Mouse (Mus musculus) yolk sac, embryonic 10.5 days (tissue): ENCODE data around the gene Nf1.

ENCODE experiments used
- DNase-seq: peaks from one replicate; pipeline ENCODE4 v3.0.0-alpha.2; 2017; ENCODE audit warnings: low spot score

Gene Nf1

GRCm38 (mm10) chr11:79590664-79591590, 251.4 kb downstream of the Nf1 start, which contains the start of gene Rab11fip4:
Gene Rab11fip4, plus strand, starts transcription at chr11:79591212.
- no peak for DNase-seq

- DNase-seq = no peak
These were observed 252.1 kb downstream of the Nf1 start for GRCm38 (mm10) chr11:79591591-79591975.

GRCm38 (mm10) chr11:79593495-79593894, 254.0 kb downstream of the Nf1 start:
- peak; percentile 34 for DNase-seq

- DNase-seq = no peak
These were observed 271.0 kb downstream of the Nf1 start for GRCm38 (mm10) chr11:79610454-79610853.

DNA sequence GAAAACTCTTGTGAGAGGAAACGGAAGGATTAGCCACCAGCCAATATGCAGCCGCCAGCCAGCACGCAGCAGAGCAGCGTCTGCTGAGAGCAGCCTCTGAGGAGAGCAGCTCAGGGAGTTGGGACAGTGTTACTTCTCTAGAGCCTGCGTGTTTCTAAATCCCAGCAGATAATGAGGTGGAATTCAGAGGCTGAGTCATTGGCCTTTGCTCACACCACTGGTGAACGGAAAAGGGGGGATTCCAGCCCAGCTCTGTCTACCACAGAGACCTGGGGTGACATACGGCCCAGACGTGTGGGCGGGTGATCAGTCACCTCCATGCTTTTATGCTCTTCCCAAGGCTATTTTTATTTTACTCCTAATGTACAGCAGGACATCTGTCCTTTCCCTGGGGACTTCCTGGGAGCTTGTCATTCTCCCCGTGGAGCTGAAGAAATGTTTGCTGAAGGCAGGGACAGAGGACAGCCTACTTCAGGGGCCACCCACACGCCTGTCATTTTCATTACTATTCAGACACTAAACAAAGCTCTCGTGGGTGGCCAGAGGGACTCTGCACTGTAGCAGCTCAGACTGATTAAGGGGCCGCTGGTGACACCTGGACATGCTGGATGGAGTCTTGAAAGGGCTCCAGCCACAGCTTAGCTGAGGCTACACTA, 271.6 kb downstream of the Nf1 start:
- DNase-seq = no peak

- no peak for DNase-seq
These were observed 272.6 kb downstream of the Nf1 start for GRCm38 (mm10) chr11:79612046-79612600.

DNA sequence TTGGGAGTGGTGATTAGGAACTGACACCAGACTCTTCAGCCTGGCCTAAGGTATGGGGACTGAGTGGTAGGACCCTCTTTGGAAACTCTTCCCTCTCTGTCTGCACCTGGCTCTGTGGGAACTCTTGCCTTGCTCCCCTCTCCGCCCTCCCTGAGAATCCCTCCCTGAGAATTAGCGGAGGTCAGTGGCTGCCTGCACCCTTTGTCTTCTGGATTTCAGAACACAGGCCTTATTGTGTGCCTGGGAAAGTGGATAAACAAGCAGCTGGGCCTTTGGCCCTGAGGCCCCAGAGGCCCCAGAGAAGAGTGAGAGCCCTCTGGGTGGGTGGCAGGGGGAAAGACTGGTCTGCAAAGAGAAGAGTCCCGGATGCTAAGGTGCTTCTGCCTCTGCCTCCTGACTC, 273.6 kb downstream of the Nf1 start:
- DNase-seq = no peak

DNA sequence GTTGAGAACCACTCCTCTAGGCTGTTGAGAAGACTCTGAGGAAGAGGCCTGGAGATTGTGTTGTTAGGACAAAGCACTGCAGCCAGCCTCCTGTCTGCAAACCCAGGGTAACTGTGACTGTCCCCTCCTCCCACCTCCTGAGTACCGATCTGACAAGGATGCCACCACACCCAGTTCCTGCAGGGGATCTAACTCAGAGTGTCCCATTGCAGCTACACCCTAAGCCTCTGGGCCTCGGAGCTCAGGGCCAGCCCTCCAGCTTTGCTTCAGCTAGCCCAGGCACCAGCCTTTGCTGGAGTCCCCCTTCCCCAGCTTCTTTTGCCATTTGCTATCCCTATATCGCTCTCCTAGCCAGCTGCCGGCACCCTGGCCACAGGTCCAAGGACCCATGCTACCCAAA, 274.2 kb downstream of the Nf1 start:
- DNase-seq = no peak

- no peak for DNase-seq
These were observed 275.4 kb downstream of the Nf1 start for GRCm38 (mm10) chr11:79614880-79615279.

DNA sequence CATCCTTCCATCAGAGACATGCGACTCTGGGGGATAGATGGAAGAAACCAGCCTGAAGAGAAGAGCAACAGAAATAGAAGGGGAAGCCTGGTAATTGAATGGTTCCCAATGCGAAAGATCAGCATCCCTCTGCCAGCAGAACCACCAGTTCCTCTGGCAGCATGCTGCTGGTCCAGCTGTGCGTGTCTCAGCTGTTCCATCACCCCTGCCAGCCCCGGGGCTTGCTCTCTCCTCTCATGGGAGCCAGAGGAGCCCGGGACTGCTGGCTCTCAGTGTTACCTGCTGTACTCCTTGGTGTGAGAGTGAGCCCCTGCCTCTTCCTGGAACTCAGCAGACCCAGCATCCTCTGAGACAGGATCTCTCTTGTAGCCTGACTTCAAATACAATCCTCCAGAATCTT, 276.4 kb downstream of the Nf1 start:
- DNase-seq = no peak

DNA sequence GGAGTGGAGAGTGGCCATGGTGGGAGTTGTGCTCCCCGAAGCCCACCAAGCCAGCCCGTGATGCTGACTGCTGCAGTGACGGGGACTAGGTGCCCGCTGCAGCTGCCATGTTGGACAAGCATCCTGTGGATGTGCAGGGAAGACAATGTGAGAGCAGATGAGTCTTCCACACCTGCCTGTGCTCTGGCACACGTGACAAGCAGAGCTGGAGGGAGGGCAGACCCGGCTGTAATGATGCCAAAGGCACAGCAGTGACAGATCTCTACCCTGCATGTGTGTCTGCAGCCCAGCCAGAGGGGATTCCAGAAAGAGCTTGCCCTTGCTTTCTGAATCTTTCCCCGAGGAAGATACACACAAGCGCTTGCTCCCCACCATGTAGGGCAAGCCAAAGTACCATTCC, 278.5 kb downstream of the Nf1 start:
- DNase-seq = no peak

- no peak for DNase-seq
These were observed 283.5 kb downstream of the Nf1 start for GRCm38 (mm10) chr11:79623029-79623428.

DNA sequence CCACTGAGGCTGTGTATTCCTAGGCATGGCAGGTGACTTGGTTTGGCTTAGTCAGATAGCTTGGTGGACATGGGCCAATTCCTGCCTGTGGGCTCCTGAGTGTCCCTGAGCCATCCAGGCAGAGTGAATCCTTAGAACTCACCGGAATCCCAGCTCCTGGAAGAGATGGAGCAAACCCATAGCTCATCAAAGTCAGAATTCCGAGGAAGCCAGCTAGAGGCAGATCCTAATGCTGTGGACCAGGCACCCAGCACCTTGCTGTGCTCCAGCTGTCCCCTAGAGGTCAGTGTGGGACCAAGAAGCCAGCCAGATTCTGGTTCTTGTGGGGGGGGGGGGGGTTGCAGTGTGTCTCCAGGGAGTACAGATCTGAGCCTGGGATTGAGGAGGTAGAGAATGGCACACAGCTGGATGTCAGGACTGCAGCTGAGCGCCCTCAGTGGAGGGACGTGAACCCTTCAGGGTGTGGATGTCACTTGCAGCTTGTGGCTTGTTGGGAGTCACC, 285.4 kb downstream of the Nf1 start:
- DNase-seq = peak; percentile 53

DNA sequence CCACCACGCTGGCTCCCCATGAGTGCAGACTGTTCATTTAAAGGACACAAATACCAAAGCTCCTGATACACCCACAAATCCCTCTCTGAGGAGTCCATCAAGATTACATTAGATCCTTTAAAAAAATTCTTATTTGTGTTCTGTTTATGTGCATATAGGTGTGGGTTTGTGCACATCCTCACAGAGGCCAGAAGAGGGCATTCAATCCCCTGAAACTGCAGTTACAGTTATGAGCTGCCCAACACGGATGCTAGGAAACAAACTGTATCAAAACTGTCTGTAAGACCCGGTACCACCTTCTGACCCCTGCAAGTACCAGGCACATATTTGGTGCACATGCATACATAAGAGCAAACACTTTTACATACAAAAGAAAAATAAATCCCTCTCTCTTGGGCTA, 289.2 kb downstream of the Nf1 start:
- DNase-seq = no peak

GRCm38 (mm10) chr11:79629752-79630374, 290.4 kb downstream of the Nf1 start:
- DNase-seq = no peak

- no peak for DNase-seq
These were observed 291.0 kb downstream of the Nf1 start for GRCm38 (mm10) chr11:79630521-79630920.
